Mouse (Mus musculus): Measurements from ENCODE around the gene Park7. TPM values are rescaled to one million over a fixed set of nuclear protein-coding genes. Genes with fewer than 3 reads are reported as not detected.
"Not testable (repeated sequence)": the region's sequence is repeated elsewhere in the genome, so short reads cannot be mapped to it uniquely, and the experiment has no call there.

Gene Park7
- polyA plus RNA-seq, 1 experiment from 2014 or later = 413 TPM

DNA sequence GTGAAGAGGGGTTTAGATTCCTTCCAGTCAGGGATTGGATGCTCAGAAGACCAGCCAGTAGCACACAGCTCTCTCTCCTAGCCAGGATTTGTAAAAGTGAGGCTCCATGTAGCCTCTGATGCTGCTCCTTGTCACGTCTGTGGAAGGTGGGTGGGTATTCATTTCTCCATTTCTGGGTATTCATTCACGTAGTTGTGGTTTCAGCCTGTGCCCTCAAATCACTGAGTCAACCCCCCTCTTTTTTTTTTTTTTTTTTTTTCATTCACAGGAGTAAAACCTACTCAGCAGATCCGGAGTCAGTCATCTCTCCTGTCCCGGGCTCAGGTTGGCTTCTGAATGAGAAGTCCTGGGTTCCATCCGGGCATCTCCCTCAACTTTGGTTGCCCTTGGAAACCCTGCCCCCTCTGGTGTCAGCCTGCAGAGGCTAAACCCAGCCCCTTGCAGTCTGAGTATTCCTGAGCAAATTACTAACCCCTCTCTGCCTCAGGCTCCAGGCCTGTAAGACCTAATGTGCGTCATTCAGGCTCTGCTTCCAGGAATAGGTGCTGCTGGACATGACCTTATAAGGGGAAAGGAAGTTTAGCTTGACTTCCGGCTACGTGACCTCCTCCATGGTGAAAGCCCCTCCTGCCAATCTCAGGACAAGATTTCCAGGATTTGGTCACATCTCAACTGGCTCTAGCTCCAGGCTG lies 3.2 kb upstream of the Park7 start:
- no peak overlapping the region for H3K9ac ChIP-seq (ENCODE audit: low read depth, low read length)
- peaks cover 14% of the 10 kb centered on the region for H3K4me1 ChIP-seq (ENCODE audit: control insufficient read depth, insufficient read depth, low read depth, low read length)
- no peak for ATAC-seq
- H3K9me3 ChIP-seq (ENCODE audit: control insufficient read depth, low read length) = no peaks in the 10 kb centered on the region
- no peaks in the 10 kb centered on the region for H3K27me3 ChIP-seq (replicated peaks; ENCODE audit: control insufficient read depth, insufficient read depth, low read length)
- H3K27ac ChIP-seq (ENCODE audit: low read depth, low read length) = no peak overlapping the region
- H3K36me3 ChIP-seq (ENCODE audit: control insufficient read depth, insufficient read depth, low read length) = no peaks in the 10 kb centered on the region
- H3K4me2 ChIP-seq (ENCODE audit: low read length) = no peak overlapping the region
- H3K4me3 ChIP-seq (ENCODE audit: low read length) = no peak overlapping the region
- 66% methylated on average over 8 of the region's 8 CpGs for WGBS

GRCm38 (mm10) chr4:150915181-150915906 lies 1.1 kb upstream of the Park7 start:
- H3K4me1 ChIP-seq (ENCODE audit: control insufficient read depth, insufficient read depth, low read depth, low read length) = peaks cover 14% of the 10 kb centered on the region
- H3K36me3 ChIP-seq (ENCODE audit: control insufficient read depth, insufficient read depth, low read length) = no peaks in the 10 kb centered on the region
- H3K9me3 ChIP-seq (ENCODE audit: control insufficient read depth, low read length) = no peaks in the 10 kb centered on the region
- no peak for ATAC-seq
- peak overlapping the region; percentile 82 for H3K4me2 ChIP-seq (ENCODE audit: low read length)
- WGBS = 44% methylated on average over 10 of the region's 10 CpGs
- peak overlapping the region; percentile 63 for H3K4me3 ChIP-seq (ENCODE audit: low read length)
- peak overlapping the region; percentile 87 for H3K9ac ChIP-seq (ENCODE audit: low read depth, low read length)
- H3K27me3 ChIP-seq (replicated peaks; ENCODE audit: control insufficient read depth, insufficient read depth, low read length) = no peaks in the 10 kb centered on the region
- H3K27ac ChIP-seq (ENCODE audit: low read depth, low read length) = peak overlapping the region; percentile 79

DNA sequence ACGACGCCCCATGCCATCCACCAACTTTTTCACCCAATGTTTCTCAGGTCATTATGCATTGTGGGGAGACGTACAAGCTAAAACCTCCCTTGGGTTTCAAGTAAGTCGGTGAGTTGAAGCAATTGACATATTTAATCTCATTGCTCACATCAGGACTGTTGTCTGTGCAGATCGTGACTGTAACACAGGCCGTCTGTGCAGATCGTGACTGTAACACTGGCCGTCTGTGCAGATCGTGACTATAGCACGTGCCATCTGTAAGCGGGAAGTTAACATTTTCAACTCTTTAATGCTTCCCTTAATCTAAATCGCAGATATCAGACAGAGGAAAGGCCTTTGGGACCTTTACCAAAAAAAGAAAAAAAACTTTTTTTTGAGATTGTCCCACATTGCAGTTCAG lies 494 bp downstream of the Park7 start:
- H3K4me2 ChIP-seq (ENCODE audit: low read length) = peak overlapping the region; percentile 82
- H3K27ac ChIP-seq (ENCODE audit: low read depth, low read length) = peak overlapping the region; percentile 87
- no peaks in the 10 kb centered on the region for H3K27me3 ChIP-seq (replicated peaks; ENCODE audit: control insufficient read depth, insufficient read depth, low read length)
- H3K9me3 ChIP-seq (ENCODE audit: control insufficient read depth, low read length) = no peaks in the 10 kb centered on the region
- WGBS = 13% methylated on average over 12 of the region's 12 CpGs
- H3K4me1 ChIP-seq (ENCODE audit: control insufficient read depth, insufficient read depth, low read depth, low read length) = peaks cover 18% of the 10 kb centered on the region
- H3K36me3 ChIP-seq (ENCODE audit: control insufficient read depth, insufficient read depth, low read length) = no peaks in the 10 kb centered on the region
- no peak for ATAC-seq
- peak overlapping the region; percentile 80 for H3K9ac ChIP-seq (ENCODE audit: low read depth, low read length)
- H3K4me3 ChIP-seq (ENCODE audit: low read length) = peak overlapping the region; percentile 63

- WGBS = 86% methylated on average over 19 of the region's 19 CpGs
- no peaks in the 10 kb centered on the region for H3K9me3 ChIP-seq (ENCODE audit: control insufficient read depth, low read length)
- H3K9ac ChIP-seq (ENCODE audit: low read depth, low read length) = no peak overlapping the region
Measured at GRCm38 (mm10) chr4:150910164-150910951, 3.9 kb downstream of the Park7 start.

DNA sequence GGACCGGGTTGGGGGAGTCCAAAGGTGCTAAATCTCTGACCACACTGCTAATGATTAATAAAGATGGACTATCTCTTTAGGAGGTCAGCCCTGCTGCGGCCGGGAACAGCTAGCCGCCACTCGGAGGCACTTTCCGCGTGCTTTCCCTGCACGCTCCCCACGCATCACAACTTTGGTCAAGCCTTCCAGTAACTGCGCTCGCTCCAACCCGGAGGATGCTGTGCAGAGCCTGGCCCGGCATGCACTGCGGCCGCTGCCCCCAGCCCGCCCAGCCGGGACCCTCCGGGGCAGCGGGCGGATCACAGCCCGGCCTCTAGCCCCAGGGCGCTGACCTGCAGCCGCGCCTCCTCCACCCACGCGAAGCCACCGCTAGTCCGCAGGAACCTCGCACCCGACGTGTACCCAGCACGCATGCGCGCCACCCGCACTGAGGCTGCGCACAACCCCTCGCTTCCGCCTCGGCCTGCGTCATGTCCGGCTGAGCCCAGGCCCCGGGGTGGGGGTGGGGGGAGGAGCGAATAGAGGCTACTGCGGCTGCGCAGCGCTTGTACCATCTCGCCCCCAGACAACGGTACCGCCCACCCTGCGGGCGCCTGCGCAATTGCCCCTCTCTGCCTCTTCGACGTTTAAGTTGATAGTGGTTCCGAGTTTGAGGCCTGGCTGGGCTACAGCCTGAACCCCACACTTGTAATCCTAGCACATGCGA lies 4.6 kb downstream of the Park7 start:
- Histone ChIP-seq H3K4me1 (ENCODE audit: control insufficient read depth, insufficient read depth, low read depth, low read length) (peaks cover 16% of the 10 kb centered on the region), H3K9me3 (ENCODE audit: control insufficient read depth, low read length) (no peaks in the 10 kb centered on the region), H3K4me2 (ENCODE audit: low read length) (peak overlapping the region; percentile 75), H3K27me3 (replicated peaks; ENCODE audit: control insufficient read depth, insufficient read depth, low read length) (no peaks in the 10 kb centered on the region), H3K4me3 (ENCODE audit: low read length) (peak overlapping the region; percentile 89), H3K36me3 (ENCODE audit: control insufficient read depth, insufficient read depth, low read length) (peaks cover 2% of the 10 kb centered on the region; the same call in 1 of the 2 replicates), H3K9ac (ENCODE audit: low read depth, low read length) (peak overlapping the region; percentile 94), H3K27ac (ENCODE audit: low read depth, low read length) (peak overlapping the region; percentile 84)
- peak; percentile 93 for ATAC-seq
- WGBS = under 1% methylated on average over 53 of the region's 56 CpGs

More at GRCm38 (mm10) chr4:150910164-150910951, 3.9 kb downstream of the Park7 start:
- H3K27ac ChIP-seq (ENCODE audit: low read depth, low read length) = peak overlapping the region; percentile 66; the same call in 1 of the 2 replicates
- peak overlapping the region; percentile 41 for H3K4me2 ChIP-seq (ENCODE audit: low read length)
- H3K4me1 ChIP-seq (ENCODE audit: control insufficient read depth, insufficient read depth, low read depth, low read length) = peaks cover 22% of the 10 kb centered on the region
- ATAC-seq = no peak; the same call in 1 of the 2 replicates
- H3K36me3 ChIP-seq (ENCODE audit: control insufficient read depth, insufficient read depth, low read length) = peaks cover 2% of the 10 kb centered on the region; the same call in 1 of the 2 replicates
- H3K4me3 ChIP-seq (ENCODE audit: low read length) = peak overlapping the region; percentile 89
- no peaks in the 10 kb centered on the region for H3K27me3 ChIP-seq (replicated peaks; ENCODE audit: control insufficient read depth, insufficient read depth, low read length)

GRCm38 (mm10) chr4:150908512-150908911 lies 5.7 kb downstream of the Park7 start:
- not testable (repeated sequence) for H3K27me3 ChIP-seq (replicated peaks; ENCODE audit: control insufficient read depth, insufficient read depth, low read length); H3K9me3 ChIP-seq (ENCODE audit: control insufficient read depth, low read length); H3K27ac ChIP-seq (ENCODE audit: low read depth, low read length); H3K36me3 ChIP-seq (ENCODE audit: control insufficient read depth, insufficient read depth, low read length); ATAC-seq; H3K4me3 ChIP-seq (ENCODE audit: low read length); H3K9ac ChIP-seq (ENCODE audit: low read depth, low read length)
- WGBS = 85% methylated on average over 5 of the region's 5 CpGs
- Histone ChIP-seq H3K4me1 (ENCODE audit: control insufficient read depth, insufficient read depth, low read depth, low read length) (peaks cover 14% of the 10 kb centered on the region), H3K4me2 (ENCODE audit: low read length) (peak overlapping the region; percentile 75)

- WGBS = 92% methylated on average over 8 of the region's 8 CpGs
- H3K27me3 ChIP-seq (replicated peaks; ENCODE audit: control insufficient read depth, insufficient read depth, low read length) = no peaks in the 10 kb centered on the region
- no peak overlapping the region for H3K4me3 ChIP-seq (ENCODE audit: low read length)
Measured at GRCm38 (mm10) chr4:150907099-150907498, 7.1 kb downstream of the Park7 start.

GRCm38 (mm10) chr4:150903091-150903742 lies 11.0 kb downstream of the Park7 start:
- H3K9ac ChIP-seq (ENCODE audit: low read depth, low read length) = no peak overlapping the region
- H3K9me3 ChIP-seq (ENCODE audit: control insufficient read depth, low read length) = no peaks in the 10 kb centered on the region
- 96% methylated on average over 14 of the region's 14 CpGs for WGBS
- no peak overlapping the region for H3K4me2 ChIP-seq (ENCODE audit: low read length)
- no peak overlapping the region for H3K27ac ChIP-seq (ENCODE audit: low read depth, low read length)
- peaks cover 4% of the 10 kb centered on the region; the same call in 1 of the 2 replicates for H3K4me1 ChIP-seq (ENCODE audit: control insufficient read depth, insufficient read depth, low read depth, low read length)
- no peak overlapping the region for H3K4me3 ChIP-seq (ENCODE audit: low read length)
- ATAC-seq = no peak
- H3K36me3 ChIP-seq (ENCODE audit: control insufficient read depth, insufficient read depth, low read length) = peaks cover 34% of the 10 kb centered on the region
- H3K27me3 ChIP-seq (replicated peaks; ENCODE audit: control insufficient read depth, insufficient read depth, low read length) = no peaks in the 10 kb centered on the region

More at GRCm38 (mm10) chr4:150907099-150907498, 7.1 kb downstream of the Park7 start:
- Histone ChIP-seq H3K4me2 (ENCODE audit: low read length) (no peak overlapping the region), H3K36me3 (ENCODE audit: control insufficient read depth, insufficient read depth, low read length) (peaks cover 15% of the 10 kb centered on the region), H3K9me3 (ENCODE audit: control insufficient read depth, low read length) (no peaks in the 10 kb centered on the region), H3K9ac (ENCODE audit: low read depth, low read length) (no peak overlapping the region), H3K27ac (ENCODE audit: low read depth, low read length) (no peak overlapping the region), H3K4me1 (ENCODE audit: control insufficient read depth, insufficient read depth, low read depth, low read length) (peaks cover 9% of the 10 kb centered on the region)
- ATAC-seq = no peak
